Mouse (Mus musculus) c-Kit-positive CD71-positive TER-119-negative erythroid progenitor cells, embryonic 14.5 days (primary cell): ENCODE measurements around the gene Phospho2.

Experiments used
- DNase-seq: peaks from one replicate; pipeline ENCODE4 v3.0.0-alpha.2; 2013; ENCODE audit warnings: low read depth

Gene Phospho2

GRCm38 (mm10) chr2:69825898-69826297, 36.5 kb downstream of the Phospho2 start:
- DNase-seq: no peak

- no peak for DNase-seq
Measured at GRCm38 (mm10) chr2:69826380-69826779, 37.0 kb downstream of the Phospho2 start.

- no peak for DNase-seq
Measured at GRCm38 (mm10) chr2:69828031-69828430, 38.6 kb downstream of the Phospho2 start.

DNA sequence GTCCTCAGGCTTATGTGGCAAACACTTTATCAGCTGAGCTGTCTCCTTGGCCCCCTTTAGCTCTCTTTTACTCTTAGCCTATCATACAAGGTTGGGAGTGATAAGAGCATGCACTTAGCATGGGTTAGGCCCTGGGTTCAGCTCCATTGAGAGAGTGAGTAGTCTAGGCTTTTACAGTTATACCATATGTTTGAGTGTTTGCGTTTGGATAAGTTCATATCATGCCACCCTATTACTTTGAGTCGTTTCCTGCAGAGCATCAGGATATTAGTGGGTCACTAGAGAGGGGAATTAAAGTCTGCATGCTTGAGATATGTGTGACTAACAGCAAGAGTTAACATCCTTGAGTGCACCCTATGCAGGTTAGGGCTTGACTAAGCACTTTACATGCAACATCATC, 40.3 kb downstream of the Phospho2 start:
- no peak for DNase-seq

DNA sequence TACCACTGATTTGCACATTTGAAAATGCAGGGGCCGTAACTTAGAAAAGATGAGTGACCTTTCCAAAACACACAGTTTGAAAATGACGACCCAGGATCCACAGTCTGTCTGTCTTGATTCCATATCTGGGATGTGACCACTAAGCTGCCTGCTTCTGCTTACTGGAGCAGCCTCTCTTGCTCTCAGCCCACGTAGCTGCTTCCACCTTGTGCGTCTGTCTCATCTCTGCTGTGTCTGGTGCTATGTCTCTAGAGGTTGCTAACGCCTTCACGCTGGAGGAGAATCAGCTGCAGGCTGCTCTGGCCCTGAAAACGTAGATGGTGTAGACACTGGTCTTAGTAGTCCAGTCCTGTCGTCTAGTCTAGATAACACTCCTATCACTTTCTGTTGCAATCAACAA, 40.7 kb downstream of the Phospho2 start:
- no peak for DNase-seq

DNA sequence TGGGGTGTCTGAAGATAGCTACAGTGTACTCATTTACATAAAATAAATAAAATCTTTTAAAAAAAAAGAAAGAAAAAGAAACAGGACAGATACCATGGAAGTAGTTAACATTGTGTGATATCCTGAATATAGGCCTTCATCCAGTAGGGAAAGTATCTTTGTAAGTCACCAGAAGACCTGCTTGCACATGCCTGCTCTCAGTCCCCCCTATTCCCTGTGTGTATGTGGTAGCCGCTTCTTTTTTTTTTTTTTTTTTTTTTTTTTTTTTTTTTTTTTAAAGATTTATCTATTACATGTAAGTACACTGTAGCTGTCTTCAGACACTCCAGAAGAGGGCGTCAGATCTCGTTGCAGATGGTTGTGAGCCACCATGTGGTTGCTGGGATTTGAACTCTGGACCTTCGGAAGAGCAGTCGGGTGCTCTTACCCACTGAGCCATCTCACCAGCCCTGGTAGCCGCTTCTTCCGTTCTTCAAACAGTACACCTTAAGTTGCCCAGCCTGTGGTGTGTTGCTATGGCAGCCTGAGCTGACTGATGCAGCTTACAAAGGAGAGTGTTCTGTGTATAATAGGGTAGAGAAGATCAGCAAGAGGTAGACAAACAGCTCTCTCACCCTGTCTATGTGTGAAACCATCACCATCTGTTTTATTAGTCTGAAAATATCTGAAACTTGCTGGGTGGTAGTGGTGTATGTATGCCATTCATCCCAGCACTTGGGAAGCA, 48.0 kb downstream of the Phospho2 start:
- no peak for DNase-seq

GRCm38 (mm10) chr2:69837996-69838395, 48.6 kb downstream of the Phospho2 start:
- DNase-seq: no peak

DNA sequence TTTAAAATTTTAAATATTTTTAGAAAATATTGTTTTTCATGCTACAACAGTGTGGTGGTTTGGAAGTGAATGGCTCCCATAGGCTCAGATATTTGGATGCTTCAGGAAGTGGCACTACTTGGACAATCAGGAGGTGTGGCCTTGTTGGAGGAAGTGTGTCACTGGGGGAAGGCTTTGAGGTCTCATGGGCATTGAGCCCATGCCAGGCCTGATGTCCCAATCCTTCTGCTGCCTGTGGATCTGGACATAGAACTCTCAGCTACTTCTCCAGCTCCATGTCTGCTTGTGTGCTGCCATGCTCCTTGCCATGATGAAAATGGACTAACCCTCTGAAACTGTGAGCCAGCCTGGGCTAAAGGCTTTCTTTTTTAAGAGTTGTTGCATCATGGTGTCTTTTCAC, 49.3 kb downstream of the Phospho2 start:
- DNase-seq: no peak

GRCm38 (mm10) chr2:69840261-69840660, 50.8 kb downstream of the Phospho2 start:
- DNase-seq: no peak

DNA sequence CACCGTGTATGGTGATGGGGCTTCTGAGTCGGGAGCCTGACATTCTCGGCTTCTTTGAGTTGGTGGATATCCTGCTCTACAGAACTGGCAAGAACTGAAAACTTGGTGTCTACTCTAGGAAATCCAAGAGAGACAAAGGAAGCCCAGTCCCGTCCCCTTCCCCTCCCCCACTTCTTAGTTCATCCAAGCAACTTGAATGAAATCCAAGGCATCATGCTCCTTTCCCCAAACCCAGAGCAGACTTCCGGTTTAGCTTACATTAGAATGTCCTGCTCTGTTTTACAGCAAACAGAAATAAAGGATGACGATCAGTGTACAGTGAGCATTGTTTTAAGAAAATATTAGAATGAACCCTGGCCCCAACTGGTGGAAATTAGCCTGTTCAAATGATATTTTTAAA, 59.8 kb downstream of the Phospho2 start:
- no peak for DNase-seq
